Mouse (Mus musculus): Measurements from ENCODE around the gene Kif23. TPM values are rescaled to one million over a fixed set of nuclear protein-coding genes. Genes with fewer than 3 reads are reported as not detected.

Kif23 gene
- total RNA-seq, 2 experiments from 2014 or later = 0.58 to 1.6 TPM

- DNase-seq (ENCODE audit: low spot score in 2 of 2) = peak; percentile 48 to 71
Observed at GRCm38 (mm10) chr9:61947402-61948346, 1.1 kb upstream of the Kif23 start.

- no peak for DNase-seq (ENCODE audit: low spot score in 2 of 2)
Observed at GRCm38 (mm10) chr9:61945973-61946611, 482 bp downstream of the Kif23 start.

- no peak for DNase-seq (ENCODE audit: low spot score in 2 of 2)
Observed at GRCm38 (mm10) chr9:61941054-61941453, 5.5 kb downstream of the Kif23 start.

DNA sequence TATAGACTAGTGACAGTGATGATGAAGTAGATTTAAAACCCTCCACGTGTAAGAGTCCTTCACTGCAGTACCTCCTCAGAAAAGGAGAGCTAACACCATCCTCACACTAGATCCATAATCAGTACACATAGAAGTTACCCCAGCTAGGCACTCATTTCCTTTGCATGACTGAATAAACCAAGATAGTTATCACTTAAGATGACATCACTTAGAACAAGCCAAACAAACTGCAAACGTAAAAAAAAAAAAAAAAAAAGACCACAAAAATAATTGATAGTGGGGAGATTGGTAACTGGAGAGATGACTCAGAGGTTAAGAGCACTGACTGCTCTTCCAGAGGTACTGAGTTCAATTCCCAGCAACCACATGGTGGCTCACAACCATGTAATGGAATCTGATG lies 13.2 kb downstream of the Kif23 start:
- no peak for DNase-seq (ENCODE audit: low spot score in 2 of 2)

- no peak for DNase-seq (ENCODE audit: low spot score in 2 of 2)
Observed at GRCm38 (mm10) chr9:61932009-61932408, 14.6 kb downstream of the Kif23 start.

GRCm38 (mm10) chr9:61925086-61925660 lies 21.4 kb downstream of the Kif23 start:
- DNase-seq (ENCODE audit: low spot score in 2 of 2) = no peak

DNA sequence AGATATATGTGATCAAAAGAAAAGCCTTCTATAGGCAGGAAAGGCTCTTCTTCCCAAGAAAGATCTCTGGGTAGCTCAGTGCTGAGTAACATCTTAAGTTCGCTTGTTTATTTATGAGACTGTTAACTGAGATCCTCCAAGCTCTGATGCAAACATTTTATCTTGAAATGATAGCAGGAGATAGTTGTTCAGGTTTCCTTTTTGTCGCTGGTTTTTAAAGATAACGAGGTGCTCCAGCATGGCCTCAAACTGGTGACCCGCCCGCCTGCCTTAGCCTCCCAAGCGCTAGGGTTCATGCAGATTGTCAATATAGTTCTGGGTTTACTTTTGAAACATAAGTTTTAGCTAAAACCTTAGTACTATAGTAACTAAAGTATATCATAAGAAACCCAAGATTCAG lies 26.2 kb downstream of the Kif23 start:
- DNase-seq (ENCODE audit: low spot score in 2 of 2) = no peak

GRCm38 (mm10) chr9:61919464-61919863 lies 27.1 kb downstream of the Kif23 start:
- DNase-seq (ENCODE audit: low spot score in 2 of 2) = no peak

- DNase-seq (ENCODE audit: low spot score in 2 of 2) = no peak
Observed at GRCm38 (mm10) chr9:61917436-61917835, 29.1 kb downstream of the Kif23 start.

GRCm38 (mm10) chr9:61916986-61917385 lies 29.6 kb downstream of the Kif23 start:
- no peak for DNase-seq (ENCODE audit: low spot score in 2 of 2)

GRCm38 (mm10) chr9:61915393-61916005 lies 31.1 kb downstream of the Kif23 start:
- DNase-seq (ENCODE audit: low spot score in 2 of 2) = no peak

DNA sequence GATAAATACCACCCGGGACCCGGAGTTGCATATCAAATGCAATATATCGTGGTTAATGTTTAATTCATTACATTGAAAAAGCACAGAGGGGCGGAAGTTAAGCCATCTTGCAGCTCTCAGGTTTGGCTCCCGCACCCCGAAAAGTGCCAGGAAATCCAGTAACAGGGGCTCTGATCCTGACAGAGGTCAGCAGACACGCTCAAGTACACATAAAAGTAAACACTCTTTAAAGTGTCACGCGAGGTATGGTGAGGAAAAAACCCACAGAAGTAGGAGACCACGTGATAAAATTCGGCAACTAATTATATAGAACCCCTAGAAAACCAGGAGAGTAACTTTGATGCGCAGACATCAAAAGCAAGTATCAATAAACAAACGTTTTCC lies 31.7 kb downstream of the Kif23 start:
- DNase-seq (ENCODE audit: low spot score in 2 of 2) = no peak

- DNase-seq (ENCODE audit: low spot score in 2 of 2) = peak; percentile 96 to 98
Observed at GRCm38 (mm10) chr9:61914203-61914916, 32.2 kb downstream of the Kif23 start, which contains the start of gene Rplp1. Gene Rplp1 (minus strand): TSS chr9:61914542.

DNA sequence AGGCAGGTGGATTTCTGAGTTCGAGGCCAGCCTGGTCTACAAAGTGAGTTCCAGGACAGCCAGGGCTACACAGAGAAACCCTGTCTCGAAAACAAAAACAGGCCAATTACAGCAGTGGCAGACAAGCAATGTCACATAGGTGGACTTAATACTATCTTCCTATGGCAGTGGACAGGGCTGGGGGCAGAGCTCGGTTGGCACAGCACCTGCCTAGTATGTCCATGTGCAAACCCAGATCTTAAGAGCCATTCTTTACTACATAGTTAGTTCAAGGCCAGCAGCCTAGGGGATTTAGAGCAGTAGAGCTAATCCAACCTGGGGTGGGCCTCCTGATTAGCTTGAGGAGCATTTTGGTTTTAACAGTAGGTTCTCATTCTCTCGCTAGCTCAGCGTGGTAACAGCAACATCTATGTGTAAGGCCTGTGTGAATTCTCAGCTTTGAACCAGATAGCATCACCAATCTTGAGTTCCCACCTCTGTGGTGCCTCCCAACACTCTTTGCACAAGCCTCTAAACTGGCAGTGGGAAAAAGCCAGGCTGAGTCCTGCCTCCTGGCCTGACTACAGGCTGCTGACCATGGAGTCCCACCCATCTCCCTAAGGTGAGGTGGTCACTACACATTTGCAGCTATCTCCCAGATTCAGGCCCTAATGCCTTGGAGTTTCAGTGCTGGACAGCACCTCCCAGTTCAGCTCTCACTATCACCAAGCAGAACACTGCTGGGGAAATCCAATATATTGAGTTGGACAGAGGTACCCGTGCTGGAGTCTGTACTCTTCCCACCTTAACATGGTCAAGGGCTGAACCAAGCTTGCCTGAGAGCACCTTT lies 35.1 kb downstream of the Kif23 start:
- DNase-seq (ENCODE audit: low spot score in 2 of 2) = no peak

DNA sequence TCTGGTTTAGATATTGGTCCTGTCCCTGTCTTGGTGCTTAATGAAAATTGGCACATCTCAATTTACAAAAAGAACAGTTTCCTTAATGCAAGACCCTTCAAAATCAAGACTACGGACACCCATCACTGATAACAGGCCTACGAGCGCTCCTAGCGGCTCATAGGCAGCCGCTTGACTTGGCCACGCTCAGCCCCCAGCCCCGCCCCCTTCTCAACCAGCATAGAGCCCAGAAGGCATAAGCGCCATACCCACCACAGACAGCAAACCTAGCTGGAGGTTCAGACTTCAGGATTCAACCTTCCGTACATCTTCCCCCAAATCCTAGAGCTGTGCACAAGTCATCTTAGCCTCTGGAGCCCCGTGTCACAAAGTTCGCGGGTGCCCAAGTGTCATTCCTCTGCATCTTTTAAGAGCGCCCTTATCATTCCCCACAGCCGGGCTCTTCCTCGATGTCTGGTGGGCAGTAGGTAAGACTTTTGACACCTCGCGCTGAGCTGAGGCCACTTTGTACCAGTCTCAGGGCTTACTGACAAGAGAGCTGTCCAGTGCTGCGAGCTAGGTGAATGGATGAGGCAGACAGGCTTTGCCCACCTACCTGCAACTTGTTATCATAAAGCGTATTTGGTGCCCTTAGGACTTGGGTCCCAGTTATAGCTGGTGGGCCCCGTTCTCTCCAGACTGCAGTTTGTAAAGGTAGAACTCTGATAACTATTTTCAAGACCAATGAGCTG lies 35.9 kb downstream of the Kif23 start:
- no peak for DNase-seq (ENCODE audit: low spot score in 2 of 2)

DNA sequence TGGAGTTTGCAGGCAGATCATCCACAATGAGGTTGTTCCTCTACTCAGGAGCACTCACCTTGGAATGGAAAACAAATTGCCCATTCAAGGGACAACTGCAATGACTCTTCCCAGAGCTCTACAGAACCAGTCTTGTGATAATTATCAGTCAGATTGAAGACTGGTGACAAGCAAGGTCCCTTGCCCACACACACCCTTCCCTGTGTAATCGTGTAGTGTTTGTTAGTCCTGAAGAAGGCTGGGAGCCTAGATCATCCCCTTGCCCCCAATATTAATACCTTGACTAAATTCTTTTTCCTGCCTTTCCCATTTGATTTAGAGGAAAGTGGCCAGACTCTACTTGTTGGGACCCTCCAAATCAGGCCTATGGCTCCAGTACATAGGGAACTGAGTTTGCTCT lies 36.9 kb downstream of the Kif23 start:
- DNase-seq (ENCODE audit: low spot score in 2 of 2) = no peak

DNA sequence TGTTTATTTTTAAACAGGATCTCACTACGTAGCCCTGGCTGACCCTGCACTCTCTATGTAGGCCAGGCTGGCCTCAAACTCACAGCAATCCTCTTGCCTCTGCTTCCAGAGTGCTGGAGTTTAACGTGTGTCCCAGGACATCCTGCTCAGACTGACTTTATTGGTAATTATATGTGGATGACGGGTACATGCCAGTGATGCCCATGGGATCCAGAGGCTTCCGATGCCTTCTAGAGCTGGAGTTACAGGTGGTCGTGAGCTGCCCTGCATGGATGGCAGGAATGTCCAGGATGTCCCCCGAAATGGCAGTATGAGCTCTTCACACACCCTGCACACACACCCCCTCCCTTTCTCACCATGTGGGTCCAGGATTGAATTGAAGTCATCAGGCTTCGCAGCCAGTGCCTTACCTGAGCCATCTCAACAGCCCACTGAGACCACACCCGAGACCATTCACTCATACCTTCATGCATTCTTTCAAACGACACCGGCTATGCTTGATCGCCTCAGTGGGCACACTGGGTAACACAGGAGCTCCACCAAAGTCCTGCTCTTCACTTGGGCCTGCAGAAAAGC lies 37.7 kb downstream of the Kif23 start:
- DNase-seq (ENCODE audit: low spot score in 2 of 2) = no peak

DNA sequence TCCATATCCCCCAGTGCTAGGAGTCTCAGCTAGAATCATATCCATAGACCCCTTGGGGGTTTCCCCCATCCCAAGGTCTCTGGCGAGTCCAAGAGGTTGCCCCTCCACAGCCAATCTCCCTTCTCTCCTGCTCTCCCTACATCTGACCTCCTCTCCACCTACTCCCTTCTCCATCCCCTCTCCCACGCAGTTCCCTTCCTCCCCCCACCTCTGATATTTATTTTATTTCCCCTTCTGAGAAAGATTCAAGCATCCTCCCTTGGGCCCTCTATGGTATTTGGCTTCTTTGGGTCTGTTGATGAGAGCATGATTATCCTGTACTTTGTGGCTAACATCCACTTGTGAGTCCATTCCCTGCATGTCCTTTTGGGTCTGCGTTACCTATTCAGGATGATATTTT lies 38.2 kb downstream of the Kif23 start:
- DNase-seq (ENCODE audit: low spot score in 2 of 2) = no peak

All from layer of hippocampus, adult 18-20 months (tissue).